Mouse (Mus musculus): ENCODE measurements at regions not wholly inside any gene's neighbourhood (a gene's known extent, or its start where the extent isn't known, plus 50 kb on each side); places are given as distances from the start of the nearest gene placed in this dataset.

DNA sequence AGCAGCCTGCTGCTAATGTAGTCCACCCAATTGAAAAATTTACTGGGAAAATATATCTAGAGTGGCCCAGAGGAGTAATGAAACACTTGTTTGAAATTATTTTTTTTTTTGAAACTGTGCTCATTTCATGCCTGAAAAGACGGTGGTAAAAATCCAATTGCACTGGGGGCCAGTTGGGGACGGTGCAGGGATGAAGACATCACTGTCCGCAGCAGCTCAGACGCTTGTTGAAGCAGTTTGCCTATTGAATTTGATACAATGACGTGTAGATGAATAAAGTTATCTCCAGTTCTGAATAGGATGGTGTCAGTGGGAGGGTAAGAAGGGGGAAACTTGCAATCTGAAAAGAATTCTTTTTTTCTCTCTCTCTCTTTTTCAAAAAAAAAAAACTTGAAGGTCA is 200.5 kb downstream of the Nr2f2 start:
- no peak for TF ChIP-seq CTCF (conservative IDR thresholded peaks at IDR 0.05; ENCODE audit: insufficient read depth, insufficient read length, low read depth, low read length)
- TF ChIP-seq POLR2A (IDR thresholded peaks at IDR 0.05; ENCODE audit: low read depth, low read length): no peak
